Mouse (Mus musculus): ENCODE data around the gene Hfe. TPM values are rescaled to one million over a fixed set of nuclear protein-coding genes. Genes with fewer than 3 reads are reported as not detected.

Gene Hfe
- 0.08 and 0.50 TPM in 2 replicates for total RNA-seq (2012; rRNA removed)
- 0.16 and 0.39 TPM in 2 replicates for total RNA-seq (2014; rRNA removed)
- polyA plus RNA-seq (2012; ENCODE audit: insufficient read length, low read depth), result 0.67 and 1.0 TPM in 2 replicates

DNA sequence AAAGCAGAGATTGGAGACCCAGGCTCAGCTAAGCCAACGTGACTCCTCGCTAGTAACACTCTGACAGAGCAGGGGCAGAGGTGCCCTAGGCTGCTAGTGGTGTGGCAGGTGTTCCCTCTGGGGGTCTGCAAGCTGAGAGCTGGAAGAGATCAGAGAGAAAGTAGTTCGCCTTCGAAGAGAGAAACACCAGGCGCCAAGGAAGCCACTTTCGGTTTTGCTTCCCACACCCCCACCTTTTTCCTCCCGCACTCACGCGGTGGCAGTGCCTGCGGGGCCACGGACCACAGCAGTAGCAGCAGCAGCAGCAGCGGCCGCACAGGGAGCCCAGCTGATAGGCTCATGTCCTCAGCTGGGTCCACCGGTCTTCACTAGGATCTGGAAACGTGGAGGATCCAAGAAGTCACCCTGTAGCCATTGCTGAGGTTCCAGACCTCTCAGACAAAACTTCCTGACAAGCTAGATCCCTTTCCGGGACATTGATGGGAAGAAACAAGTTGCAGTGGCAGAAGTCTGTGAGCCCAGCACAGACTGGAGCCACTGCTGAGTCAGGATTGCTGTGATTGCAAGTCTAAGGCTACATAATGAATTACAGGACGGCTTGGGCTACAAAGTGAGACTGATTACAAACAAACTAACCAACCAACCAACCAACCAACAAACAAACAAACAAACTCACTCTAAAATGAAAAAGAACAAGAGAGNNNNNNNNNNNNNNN is at the start of gene Hfe:
Gene Hfe (minus strand): TSS at position 481 of the 716 bp plus-strand sequence.
- H3K4me1 ChIP-seq (ENCODE audit: control insufficient read depth in 1 of 2, insufficient read depth in 2 of 2), result peaks cover 15 to 41% of the 10 kb centered on the region in 2 experiments
- H3K27me3 ChIP-seq (replicated peaks), result no peaks in the 10 kb centered on the region
- TF ChIP-seq E2F4 (IDR thresholded peaks at IDR 0.05; ENCODE audit: insufficient replicate concordance, low read depth, low read length), result no peak
- no peak for TF ChIP-seq ETS1 (conservative IDR thresholded peaks at IDR 0.05; ENCODE audit: low read depth, low read length)
- no peak for TF ChIP-seq POLR2A (IDR thresholded peaks at IDR 0.05; ENCODE audit: low read depth, low read length)
- TF ChIP-seq RAD21 (IDR thresholded peaks at IDR 0.05; ENCODE audit: low read depth, low read length), result no peak
- TF ChIP-seq JUND (conservative IDR thresholded peaks at IDR 0.05; ENCODE audit: low read depth, low read length), result no peak
- TF ChIP-seq KAT2A (IDR thresholded peaks at IDR 0.05; ENCODE audit: insufficient replicate concordance, low read length), result no peak
- no peak for TF ChIP-seq ZMIZ1 (IDR thresholded peaks at IDR 0.05; ENCODE audit: low read depth, low read length)
- TF ChIP-seq IRF4 (IDR thresholded peaks at IDR 0.05; ENCODE audit: low read depth, low read length), result no peak; the same call in 1 of the 2 replicates
- TF ChIP-seq SIN3A (IDR thresholded peaks at IDR 0.05; ENCODE audit: low read length), result no peak
- no peak for TF ChIP-seq MYC (IDR thresholded peaks at IDR 0.05; ENCODE audit: low read depth, low read length)
- TF ChIP-seq RCOR1 (conservative IDR thresholded peaks at IDR 0.05; ENCODE audit: low read depth, low read length), result no peak
- TF ChIP-seq USF2 (conservative IDR thresholded peaks at IDR 0.05; ENCODE audit: low read depth, low read length), result no peak
- dilution Hi-C loops (cut with MboI; ENCODE audit: extremely low pct_ligation_motif_present, extremely low pct_unique_long_range_greater_than_20kb, low sequenced_read_pairs), result no loop called here
- H3K4me3 ChIP-seq (replicated peaks in 1 of 3; ENCODE audit: low read depth in 2 of 3, low read length in 2 of 3, poor library complexity in 1 of 3), result peak within 1 kb of the TSS; percentile 40 to 54 (median 42)
- H3K36me3 ChIP-seq (replicated peaks in 1 of 2; ENCODE audit: control insufficient read depth in 1 of 2, insufficient read depth in 1 of 2, low read length in 1 of 2), result no peaks in the 10 kb centered on the region
- H3K4me2 ChIP-seq (ENCODE audit: insufficient read depth, low read depth, poor library complexity, severe bottlenecking), result peak within 1 kb of the TSS; percentile 41
- DNase-seq (ENCODE audit: extremely low read depth), result peak; percentile 37
- no peaks in the 10 kb centered on the region for H3K9me3 ChIP-seq (replicated peaks; ENCODE audit: low read length)
- no peak within 1 kb of the TSS for H3K27ac ChIP-seq (ENCODE audit: insufficient read depth, low read depth)
- no peaks in the 10 kb centered on the region for H3K79me2 ChIP-seq (replicated peaks; ENCODE audit: control insufficient read depth, extremely low read depth, insufficient read depth, poor library complexity, severe bottlenecking)
- peak within 1 kb of the TSS; percentile 56 for H3K9ac ChIP-seq (ENCODE audit: insufficient read depth, low read depth)
- in situ Hi-C loops (cut with MboI; ENCODE audit: low pct_ligation_motif_present, low pct_unique_long_range_greater_than_20kb, low sequenced_read_pairs), result no loop called here

- no peaks in the 10 kb centered on the region for H3K36me3 ChIP-seq (replicated peaks in 1 of 2; ENCODE audit: control insufficient read depth in 1 of 2, insufficient read depth in 1 of 2, low read length in 1 of 2)
- dilution Hi-C loops (cut with MboI; ENCODE audit: extremely low pct_ligation_motif_present, extremely low pct_unique_long_range_greater_than_20kb, low sequenced_read_pairs) (no loop called here), in situ Hi-C loops (cut with MboI; ENCODE audit: low pct_ligation_motif_present, low pct_unique_long_range_greater_than_20kb, low sequenced_read_pairs) (loop anchor here (25.0 kb wide), 1 partner anchor 1723 kb away; the partner anchor contains the start of genes Hist1h2ag, Hist1h2ah, Hist1h2bj and Hist1h2bk)
- no peaks in the 10 kb centered on the region for H3K9me3 ChIP-seq (replicated peaks; ENCODE audit: low read length)
- peak overlapping the region; percentile 96 for H3K4me2 ChIP-seq (ENCODE audit: insufficient read depth, low read depth, poor library complexity, severe bottlenecking)
- peaks cover 3 to 55% of the 10 kb centered on the region in 2 experiments; a peak in 3 of 4 replicates for H3K4me1 ChIP-seq (ENCODE audit: control insufficient read depth in 1 of 2, insufficient read depth in 2 of 2)
- no peak for DNase-seq (ENCODE audit: extremely low read depth)
- peak overlapping the region; percentile 98 for H3K9ac ChIP-seq (ENCODE audit: insufficient read depth, low read depth)
- H3K27me3 ChIP-seq (replicated peaks), result no peaks in the 10 kb centered on the region
- peak overlapping the region; percentile 84 for H3K27ac ChIP-seq (ENCODE audit: insufficient read depth, low read depth)
- TF ChIP-seq SIN3A (IDR thresholded peaks at IDR 0.05; ENCODE audit: low read length), result peak; percentile 40; the same call in 1 of the 2 replicates
- TF ChIP-seq E2F4 (IDR thresholded peaks at IDR 0.05; ENCODE audit: insufficient replicate concordance, low read depth, low read length), result 0 out of 2 replicates have a peak, but pooled peaks have one; percentile 40
- TF ChIP-seq EP300 (IDR thresholded peaks at IDR 0.05; ENCODE audit: low read length), result peak; percentile 43; the same call in 1 of the 2 replicates
- peak; percentile 29; the same call in 1 of the 2 replicates for TF ChIP-seq RCOR1 (conservative IDR thresholded peaks at IDR 0.05; ENCODE audit: low read depth, low read length)
- 0 out of 2 replicates have a peak, but pooled peaks have one; percentile 10 for TF ChIP-seq CHD2 (IDR thresholded peaks at IDR 0.05; ENCODE audit: low read length)
- TF ChIP-seq UBTF (IDR thresholded peaks at IDR 0.05; ENCODE audit: low read depth, low read length), result no peak
- TF ChIP-seq BHLHE40 (IDR thresholded peaks at IDR 0.05; ENCODE audit: low read depth, low read length), result 0 out of 2 replicates have a peak, but pooled peaks have one; percentile 28
- no peak for TF ChIP-seq MAZ (IDR thresholded peaks at IDR 0.05; ENCODE audit: low read depth, low read length)
- TF ChIP-seq KAT2A (IDR thresholded peaks at IDR 0.05; ENCODE audit: insufficient replicate concordance, low read length), result 0 out of 2 replicates have a peak, but pooled peaks have one; percentile 33
- TF ChIP-seq IRF4 (IDR thresholded peaks at IDR 0.05; ENCODE audit: low read depth, low read length), result 0 out of 2 replicates have a peak, but pooled peaks have one; percentile 50
- TF ChIP-seq POLR2AphosphoS2 (IDR thresholded peaks at IDR 0.05; ENCODE audit: low read depth, low read length), result no peak
- peak; percentile 56; the same call in 1 of the 2 replicates for TF ChIP-seq JUND (conservative IDR thresholded peaks at IDR 0.05; ENCODE audit: low read depth, low read length)
- TF ChIP-seq HCFC1 (IDR thresholded peaks at IDR 0.05; ENCODE audit: low read depth, low read length), result 0 out of 2 replicates have a peak, but pooled peaks have one; percentile 5
- TF ChIP-seq JUN (IDR thresholded peaks at IDR 0.05; ENCODE audit: insufficient read depth, low read depth, low read length), result peak; percentile 30; the same call in 1 of the 2 replicates
- peak overlapping the region; percentile 45 to 49 (median 48) for H3K4me3 ChIP-seq (replicated peaks in 1 of 3; ENCODE audit: low read depth in 2 of 3, low read length in 2 of 3, poor library complexity in 1 of 3)
- H3K79me2 ChIP-seq (replicated peaks; ENCODE audit: control insufficient read depth, extremely low read depth, insufficient read depth, poor library complexity, severe bottlenecking), result no peaks in the 10 kb centered on the region
These were observed 49.2 kb upstream of the Hfe start for GRCm38 (mm10) chr13:23759916-23760239.

Measured in CH12.LX (cell line).